Mouse (Mus musculus) liver, embryonic 14.5 days (tissue): ENCODE measurements around the gene Rtf2. TPM values are rescaled to one million over a fixed set of nuclear protein-coding genes. Genes with fewer than 3 reads are reported as not detected.

Source experiments
- ATAC-seq: fragments of 200-750 bp; cut with Nextera tagmentation; 2 replicates; pipeline ENCODE4 v1.8.0; 2017; ENCODE audit warnings: moderate number of reproducible peaks, mild to moderate bottlenecking, moderate library complexity; ENCODE audit not compliant: insufficient read depth
- DNase-seq, 3 experiments: peaks; one replicate each; pipeline ENCODE4 v3.0.0-alpha.2; 2012 to 2013; ENCODE audit warnings: low read depth in 3 of 3, low spot score in 3 of 3
- H3K27ac ChIP-seq: fragments of 300-500 bp; sonication (generic); 2 replicates; pipeline ENCODE4 v1.5.1; 2014; ENCODE audit warnings: moderate library complexity, mild to moderate bottlenecking, control low read depth, inconsistent platforms
- H3K27me3 ChIP-seq: fragments of 300-500 bp; sonication (generic); 2 replicates; pipeline ENCODE4 v1.6.1; 2014; ENCODE audit warnings: mild to moderate bottlenecking, low read length, moderate library complexity; ENCODE audit not compliant: control insufficient read depth, insufficient read depth
- H3K36me3 ChIP-seq: fragments of 300-500 bp; sonication (generic); replicated peaks from 2 replicates; pipeline ENCODE4 v1.6.1; 2014; ENCODE audit warnings: low read depth; ENCODE audit not compliant: control insufficient read depth, insufficient read depth
- H3K4me1 ChIP-seq, 2 experiments: fragments of 200-500 bp in 1 of 2; fragments of 300-500 bp in 1 of 2; sonication (generic) in 1 of 2; replicated peaks; 2 replicates each; pipeline ENCODE4 v1.6.1; 2012 to 2014; ENCODE audit warnings: antibody characterized with exemption in 1 of 2, inconsistent platforms in 1 of 2, low read length in 1 of 2; ENCODE audit not compliant: control insufficient read depth in 2 of 2, insufficient read depth in 2 of 2
- H3K4me2 ChIP-seq: fragments of 300-500 bp; sonication (generic); 2 replicates; pipeline ENCODE4 v1.6.1; 2014; ENCODE audit warnings: low read depth, mild to moderate bottlenecking, control low read depth, moderate library complexity
- H3K4me3 ChIP-seq, 2 experiments: fragments of 200-500 bp in 1 of 2; fragments of 300-500 bp in 1 of 2; sonication (generic) in 1 of 2; 2 replicates each; pipeline ENCODE4 v1.5.1; 2012 to 2014; ENCODE audit warnings: low read depth in 2 of 2, low read length in 2 of 2, mild to moderate bottlenecking in 2 of 2, control low read depth in 1 of 2, inconsistent platforms in 1 of 2, moderate library complexity in 1 of 2; ENCODE audit not compliant: insufficient read depth in 1 of 2
- H3K9ac ChIP-seq: fragments of 300-500 bp; sonication (generic); replicated peaks from 2 replicates; pipeline ENCODE4 v1.6.1; 2014; ENCODE audit warnings: mild to moderate bottlenecking, control low read depth, moderate library complexity
- H3K9me3 ChIP-seq: fragments of 300-500 bp; sonication (generic); 2 replicates; pipeline ENCODE4 v1.6.1; 2016; ENCODE audit warnings: low read length, mixed read lengths; ENCODE audit not compliant: control insufficient read depth
- CTCF ChIP-seq: IDR thresholded peaks from 2 replicates; pipeline ENCODE4 v1.5.1; 2016; ENCODE audit warnings: antibody characterized with exemption, low read depth, control low read depth
- EP300 ChIP-seq: IDR thresholded peaks from 2 replicates; pipeline ENCODE4 v1.6.1; 2016; ENCODE audit warnings: antibody characterized with exemption, low read depth
- WGBS: fragments of 180-500 bp; shearing (Covaris S2); extraction: QIAGEN DNeasy Blood & Tissue Kit; methylation state at CpG from one replicate; pipeline ENCODE4 v1.1.7; 2014; ENCODE audit not compliant: insufficient replicate concordance; 5-methylcytosine and 5-hydroxymethylcytosine counted together
- polyA plus RNA-seq, 2 experiments: library from polyadenylated mRNA; depleted of rRNA in 1 of 2; stranded (reverse) in 1 of 2; unstranded in 1 of 2; fragments of >200 nt; fragmentation: Nextera tagmentation in 1 of 2; extraction: Ambion mirVana in 1 of 2; gene quantifications; 2 replicates each; pipeline versions ENCODE4 v1.2.1 to v1.2.3; 2012 to 2014

Gene Rtf2
- polyA plus RNA-seq, 2 experiments: 22.5 to 39.7 TPM

DNA sequence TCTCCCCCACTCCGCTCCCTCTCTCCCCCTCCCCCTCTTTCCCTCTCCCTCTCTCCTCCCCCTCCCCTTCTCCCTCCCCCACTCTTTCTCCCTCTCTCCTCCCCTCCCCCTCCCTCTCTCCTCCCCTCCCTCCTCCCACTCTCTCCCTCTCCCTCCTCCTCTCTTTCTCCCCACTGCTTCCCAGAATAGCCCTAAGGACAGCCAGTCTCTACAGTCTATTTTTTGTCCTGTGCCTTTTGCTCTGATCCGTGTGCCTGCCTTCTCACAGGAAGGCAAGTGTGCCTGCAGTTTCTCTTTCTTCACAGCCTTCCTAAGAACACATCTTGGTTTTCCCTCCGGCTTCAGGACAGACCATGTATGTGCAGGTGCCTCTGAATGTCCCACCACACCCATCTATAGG, 37.0 kb downstream of the Rtf2 start:
- H3K4me1 ChIP-seq: no peaks in the 10 kb centered on the region
- WGBS: 39% methylated on average over 3 of the region's 3 CpGs
- no peak overlapping the region for H3K4me3 ChIP-seq
- no peaks in the 10 kb centered on the region for H3K36me3 ChIP-seq
- no peaks in the 10 kb centered on the region for H3K9me3 ChIP-seq
- DNase-seq: no peak
- no peaks in the 10 kb centered on the region for H3K27me3 ChIP-seq
- H3K27ac ChIP-seq: no peak overlapping the region
- TF ChIP-seq CTCF (no peak), EP300 (no peak)
- no peak overlapping the region for H3K9ac ChIP-seq
- no peak for ATAC-seq
- no peak overlapping the region for H3K4me2 ChIP-seq

DNA sequence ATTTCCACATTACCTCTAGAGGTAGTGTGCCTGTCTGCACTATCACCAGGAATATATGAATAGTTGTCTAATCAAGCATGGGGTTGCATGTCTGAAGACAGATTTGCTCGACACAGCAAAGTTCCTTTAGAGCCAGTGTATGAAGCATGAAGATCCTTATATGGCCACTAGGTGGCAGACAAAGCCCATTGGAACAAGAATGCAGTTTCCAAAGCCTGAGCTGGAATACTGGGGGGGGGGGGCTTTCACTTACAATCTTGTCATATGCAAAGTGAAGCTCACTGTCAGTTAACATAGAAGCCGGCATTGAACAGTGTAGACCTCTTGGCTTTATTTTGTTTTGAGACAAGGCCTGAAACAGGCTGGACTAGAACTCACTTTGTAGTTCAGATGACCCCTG, 37.5 kb downstream of the Rtf2 start:
- no peaks in the 10 kb centered on the region for H3K9me3 ChIP-seq
- no peak overlapping the region for H3K4me3 ChIP-seq
- H3K27me3 ChIP-seq: no peaks in the 10 kb centered on the region
- no peak overlapping the region for H3K4me2 ChIP-seq
- H3K4me1 ChIP-seq: no peaks in the 10 kb centered on the region
- no peaks in the 10 kb centered on the region for H3K36me3 ChIP-seq
- no peak overlapping the region for H3K9ac ChIP-seq
- no peak for ATAC-seq
- H3K27ac ChIP-seq: no peak overlapping the region
- 3% methylated on average over 2 of the region's 2 CpGs for WGBS
- peak; percentile 74 for TF ChIP-seq CTCF
- no peak for TF ChIP-seq EP300
- DNase-seq: peak in 2 of 3 experiments; percentile 24 to 28

DNA sequence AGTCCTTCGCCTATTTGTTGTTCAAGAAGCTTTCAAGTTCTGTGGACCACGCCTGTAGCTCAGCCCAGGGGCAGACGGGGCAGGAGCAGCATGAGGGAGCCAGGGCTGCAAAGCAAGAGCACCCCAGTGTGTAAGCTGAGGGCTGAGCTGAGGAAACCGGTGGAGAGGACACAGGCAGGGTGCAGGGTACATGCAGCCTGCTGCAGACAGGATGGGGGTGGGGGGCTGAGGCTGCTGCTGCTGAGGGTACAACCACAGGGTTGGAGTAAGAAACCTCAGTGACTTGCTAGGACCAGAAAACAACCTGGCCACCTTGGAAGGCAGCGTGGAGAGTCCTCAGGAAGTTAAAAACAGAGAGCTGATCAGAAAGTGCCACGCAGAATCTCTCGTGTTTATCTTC, 39.9 kb downstream of the Rtf2 start:
- 39% methylated on average over 7 of the region's 7 CpGs for WGBS
- TF ChIP-seq CTCF (no peak), EP300 (no peak)
- Histone ChIP-seq H3K27me3 (no peaks in the 10 kb centered on the region), H3K36me3 (no peaks in the 10 kb centered on the region), H3K9me3 (no peaks in the 10 kb centered on the region), H3K4me1 (no peaks in the 10 kb centered on the region), H3K4me3 (no peak overlapping the region), H3K9ac (no peak overlapping the region), H3K27ac (no peak overlapping the region), H3K4me2 (no peak overlapping the region)
- DNase-seq (no peak), ATAC-seq (no peak)

DNA sequence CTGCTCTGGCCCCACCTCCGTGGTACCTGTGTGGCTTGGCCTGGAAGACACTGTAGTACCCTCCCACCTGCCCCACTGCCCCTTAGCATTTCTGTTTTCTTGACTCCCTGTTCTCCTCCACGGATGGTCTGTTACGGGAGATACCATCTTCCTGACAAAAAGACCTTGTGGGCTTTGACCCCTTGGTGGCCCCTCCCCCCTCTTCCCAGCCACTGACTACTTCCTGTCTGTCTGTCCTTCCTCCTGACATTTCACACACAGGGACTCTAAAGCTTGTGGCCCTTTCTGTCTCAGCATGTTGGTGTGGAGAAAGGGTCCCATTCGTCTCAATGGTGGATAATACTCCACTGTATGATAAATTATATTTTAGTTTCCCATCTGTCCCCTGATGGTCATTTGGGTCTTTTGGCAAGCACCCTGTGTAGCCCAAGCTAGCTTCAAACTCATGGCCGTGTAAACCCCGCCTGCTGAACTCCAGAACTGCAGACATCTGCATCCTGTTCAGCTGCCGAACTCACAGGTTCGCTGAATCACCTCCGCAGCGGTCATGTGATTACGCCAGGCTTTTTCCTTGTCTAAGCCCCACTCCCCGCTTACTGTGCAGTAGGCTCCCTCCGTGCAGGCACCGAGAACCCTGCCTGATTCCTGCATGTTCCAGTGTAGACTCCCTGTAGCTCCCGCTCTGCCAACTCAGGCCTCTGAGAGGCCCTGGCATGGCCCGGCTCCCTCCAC, 41.5 kb downstream of the Rtf2 start:
- no peak for DNase-seq
- no peaks in the 10 kb centered on the region for H3K4me1 ChIP-seq
- no peaks in the 10 kb centered on the region for H3K9me3 ChIP-seq
- no peaks in the 10 kb centered on the region for H3K27me3 ChIP-seq
- no peak overlapping the region for H3K4me2 ChIP-seq
- H3K27ac ChIP-seq: no peak overlapping the region
- no peak for TF ChIP-seq CTCF
- no peak for TF ChIP-seq EP300
- 45% methylated on average over 16 of the region's 16 CpGs for WGBS
- no peak overlapping the region for H3K4me3 ChIP-seq
- H3K9ac ChIP-seq: no peak overlapping the region
- no peaks in the 10 kb centered on the region for H3K36me3 ChIP-seq
- no peak for ATAC-seq

DNA sequence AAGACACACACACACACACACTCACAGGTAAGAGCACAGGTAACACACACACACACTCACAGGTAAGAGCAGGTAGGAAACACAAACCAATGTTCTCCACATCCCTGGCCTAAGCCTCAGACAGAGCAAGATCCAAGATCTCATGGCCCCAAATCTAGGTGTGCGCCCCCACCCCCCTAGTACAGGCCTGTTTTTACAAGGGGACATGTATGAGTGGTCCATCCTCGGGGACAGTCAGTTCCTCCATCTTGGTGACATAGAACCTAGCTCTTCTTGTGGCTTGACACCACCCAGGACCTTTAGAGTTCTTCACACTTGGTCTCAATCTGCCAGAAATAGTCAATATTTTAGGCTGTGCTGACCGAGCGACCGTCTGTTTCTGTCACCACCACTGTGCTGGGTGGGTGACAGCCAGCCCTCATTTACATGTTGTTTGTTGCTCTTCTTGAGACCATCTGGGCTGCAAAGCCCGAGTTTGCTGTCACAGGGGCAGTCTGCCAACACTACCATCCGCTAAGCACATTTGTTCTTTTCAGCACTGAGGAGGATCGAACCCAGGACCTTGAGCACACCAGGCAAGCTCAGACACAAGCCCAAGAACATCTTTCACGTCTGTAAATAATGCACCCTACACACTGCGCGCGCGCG, 43.5 kb downstream of the Rtf2 start:
- H3K9me3 ChIP-seq: no peaks in the 10 kb centered on the region
- H3K4me3 ChIP-seq: no peak overlapping the region
- DNase-seq (no peak), ATAC-seq (no peak)
- 77% methylated on average over 14 of the region's 14 CpGs for WGBS
- no peaks in the 10 kb centered on the region for H3K36me3 ChIP-seq
- TF ChIP-seq EP300 (no peak), CTCF (no peak)
- no peak overlapping the region for H3K4me2 ChIP-seq
- H3K27me3 ChIP-seq: no peaks in the 10 kb centered on the region
- no peak overlapping the region for H3K9ac ChIP-seq
- H3K27ac ChIP-seq: no peak overlapping the region
- no peaks in the 10 kb centered on the region for H3K4me1 ChIP-seq
